Mouse (Mus musculus) R1 (cell line): Measurements from ENCODE around the gene Slamf7.
A peak's percentile ranks its signal among the peaks of the same experiment; 100 is the strongest.
"Not testable (repeated sequence)": the region's sequence is repeated elsewhere in the genome, so short reads cannot be mapped to it uniquely, and the experiment has no call there.

Experiments used
- DNase-seq: peaks from one replicate; pipeline ENCODE4 v3.0.0-alpha.2; 2018; ENCODE audit warnings: low read depth, low spot score

Gene Slamf7

DNA sequence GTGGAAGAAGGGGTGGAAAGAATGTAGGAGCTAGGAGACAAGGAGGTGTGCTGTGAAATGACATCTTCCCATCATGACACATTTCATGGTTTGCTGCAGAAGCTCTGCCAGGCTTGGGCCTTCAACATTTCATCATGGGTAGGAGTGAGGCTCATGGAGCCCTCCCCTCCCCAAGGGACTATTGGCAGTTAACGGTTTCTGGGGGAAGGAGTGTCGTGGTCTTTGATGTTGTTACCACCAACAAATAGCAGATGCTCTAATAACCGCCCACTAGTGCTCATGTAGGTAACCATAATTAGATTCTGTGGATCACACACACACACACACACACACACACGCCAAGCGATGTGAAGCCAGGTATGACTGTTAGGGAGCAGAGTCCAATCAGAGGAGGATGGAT is at the start of gene Slamf7:
Slamf7 (minus strand) TSS at position 302 of the 400 bp plus-strand sequence.
- no peak for DNase-seq

DNA sequence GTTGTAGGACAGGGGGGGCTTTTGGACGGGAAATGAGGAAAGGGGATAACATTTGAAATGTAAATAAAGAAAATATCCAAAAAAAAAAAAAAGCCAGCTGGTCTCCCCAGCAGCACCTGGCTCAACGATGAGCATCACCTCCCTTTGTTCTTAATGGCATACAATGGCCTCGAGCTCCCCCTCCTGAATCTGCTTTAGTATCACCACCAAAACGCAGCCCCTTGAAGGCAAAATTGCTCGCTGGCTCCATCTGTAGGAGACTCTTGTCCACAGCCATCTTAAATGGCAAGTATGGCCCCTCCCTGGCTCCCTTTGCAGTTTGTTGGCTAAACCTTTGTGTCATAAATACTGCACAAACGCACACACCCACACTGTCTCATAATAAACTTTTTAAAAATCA is 46.1 kb upstream of the Slamf7 start:
- DNase-seq = peak; percentile 80

DNA sequence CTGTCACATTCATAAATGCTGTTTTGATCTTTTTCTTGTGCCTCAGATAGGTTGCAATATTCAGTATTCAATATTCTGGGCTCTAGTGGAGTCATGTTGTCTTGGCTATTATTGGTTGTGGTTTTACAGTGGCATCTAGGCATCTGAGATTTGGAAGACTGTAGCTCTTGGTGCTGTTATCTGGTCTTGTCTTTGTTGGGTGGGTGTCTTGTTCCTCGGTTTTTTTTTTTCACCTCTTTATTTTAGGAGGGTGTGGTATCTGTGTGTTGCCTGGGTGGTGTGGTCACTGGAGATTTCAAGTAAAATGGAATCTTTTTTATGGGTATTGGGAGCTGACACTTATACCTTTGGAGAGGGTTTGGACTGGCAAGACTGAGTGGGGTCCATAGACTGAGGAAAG is 41.1 kb upstream of the Slamf7 start:
- DNase-seq = no peak

DNA sequence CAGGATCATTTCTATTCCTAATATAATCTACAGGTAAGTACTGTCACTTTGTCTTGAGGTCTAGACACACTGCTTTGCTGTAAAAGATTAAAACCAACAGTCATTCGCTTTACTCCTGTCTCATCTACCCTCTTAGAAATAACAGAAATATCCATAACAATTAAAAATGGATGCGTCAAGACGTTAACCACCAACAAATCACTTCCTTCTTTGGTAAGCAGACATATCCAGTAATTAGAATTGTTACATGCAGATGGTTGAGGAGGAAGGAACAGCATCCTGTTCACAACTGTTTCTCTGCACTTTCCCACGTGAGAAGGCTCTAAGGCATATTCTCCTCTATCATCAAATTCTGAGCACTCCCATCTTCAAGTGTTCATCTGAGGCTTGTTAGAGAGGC is 34.5 kb upstream of the Slamf7 start:
- DNase-seq = no peak

DNA sequence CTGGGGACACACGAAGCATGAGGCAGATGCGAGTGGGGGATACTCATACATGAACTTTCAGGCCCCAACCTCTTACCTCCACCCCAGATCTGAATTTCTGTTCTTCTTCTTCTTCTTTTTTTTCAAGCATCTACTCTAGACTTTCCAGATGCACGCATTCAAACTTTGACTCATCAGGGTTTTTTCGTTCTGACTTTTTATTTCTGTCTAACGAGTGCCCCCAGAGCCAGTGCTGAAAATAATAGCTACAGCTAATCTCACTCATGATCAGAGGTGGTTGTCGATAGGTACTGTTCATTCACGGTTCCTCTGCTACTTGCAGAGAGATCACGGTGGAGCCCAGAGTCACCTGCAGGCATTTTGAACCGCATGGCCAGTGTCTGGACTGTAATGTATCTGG is 32.1 kb upstream of the Slamf7 start:
- no peak for DNase-seq

DNA sequence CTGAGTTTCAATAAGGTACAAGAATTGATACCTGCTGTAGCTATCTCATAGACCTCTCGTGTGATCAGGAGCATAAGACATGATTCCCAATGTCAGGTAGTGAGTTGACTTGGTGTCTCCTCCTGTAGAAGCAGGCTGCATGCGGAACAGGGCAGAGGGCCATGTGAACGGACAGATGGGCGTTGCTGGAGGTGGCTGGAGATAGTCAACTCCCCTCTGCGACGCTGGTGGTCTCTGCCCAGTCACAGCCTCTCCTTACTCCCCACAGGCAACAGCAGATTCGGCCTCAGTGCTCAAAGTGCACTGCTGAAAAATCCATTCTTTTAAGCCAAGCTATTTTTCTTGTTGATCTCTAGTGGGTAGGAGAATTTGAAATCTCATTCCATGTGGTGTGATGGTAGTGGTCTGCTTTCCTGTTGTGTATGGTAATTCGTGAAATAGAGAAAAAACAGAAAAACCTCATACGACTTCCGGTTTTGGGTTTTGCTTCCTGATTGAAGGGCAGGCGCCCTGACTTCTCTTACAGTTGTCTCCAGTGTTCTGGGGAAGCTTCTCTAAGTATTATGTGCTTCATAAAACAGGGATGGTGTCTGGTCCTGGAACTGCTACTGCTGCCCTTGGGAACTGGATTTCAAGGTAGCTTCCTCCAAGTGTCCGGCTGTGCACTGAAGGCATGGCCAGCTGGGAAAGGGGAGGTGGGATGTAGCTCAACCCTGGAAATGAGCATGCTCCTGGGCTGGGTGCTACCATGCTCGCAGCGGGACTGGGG is 28.9 kb upstream of the Slamf7 start, which contains the start of gene Cd48:
Cd48 (plus strand) TSS at position 479 of the 769 bp plus-strand sequence.
- no peak for DNase-seq

DNA sequence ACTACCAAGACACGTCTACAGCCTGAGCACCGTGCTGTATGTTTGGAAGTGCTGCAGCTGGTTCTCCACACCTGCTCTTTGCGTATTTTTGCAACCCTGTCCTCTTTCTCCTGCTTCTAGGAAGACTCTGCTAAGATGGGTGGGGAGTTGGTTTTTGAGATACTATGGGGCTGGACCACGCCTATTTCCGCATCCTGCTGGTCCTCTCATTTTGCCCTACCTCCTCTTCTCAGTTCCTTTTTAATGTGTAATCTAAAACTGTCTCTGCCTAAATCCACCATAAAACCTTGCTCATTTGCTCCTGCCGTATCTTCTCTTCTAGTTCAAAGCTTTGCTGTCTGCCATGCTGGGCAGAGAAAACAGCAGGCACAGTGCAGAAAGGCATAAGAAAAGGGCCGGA is 28.2 kb upstream of the Slamf7 start:
- no peak for DNase-seq

DNA sequence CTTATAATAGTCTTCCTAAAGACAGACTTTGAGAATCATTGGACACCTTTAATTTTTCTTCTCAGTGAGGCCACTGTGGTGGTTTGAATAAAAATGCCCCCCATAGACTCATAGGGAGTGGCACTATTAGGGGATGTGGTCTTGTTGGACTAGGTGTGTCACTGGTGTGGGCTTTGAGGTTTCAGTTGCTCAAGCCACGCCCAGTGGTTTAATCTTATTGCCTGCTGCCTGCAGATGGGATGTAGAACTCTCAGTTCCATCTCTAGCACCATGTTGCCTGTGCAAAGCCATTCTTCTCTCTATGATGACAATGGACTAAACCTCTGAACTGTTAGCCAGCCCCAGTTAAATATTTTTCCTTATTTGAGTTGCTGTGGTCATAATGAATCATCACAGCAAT is 24.9 kb upstream of the Slamf7 start:
- no peak for DNase-seq

DNA sequence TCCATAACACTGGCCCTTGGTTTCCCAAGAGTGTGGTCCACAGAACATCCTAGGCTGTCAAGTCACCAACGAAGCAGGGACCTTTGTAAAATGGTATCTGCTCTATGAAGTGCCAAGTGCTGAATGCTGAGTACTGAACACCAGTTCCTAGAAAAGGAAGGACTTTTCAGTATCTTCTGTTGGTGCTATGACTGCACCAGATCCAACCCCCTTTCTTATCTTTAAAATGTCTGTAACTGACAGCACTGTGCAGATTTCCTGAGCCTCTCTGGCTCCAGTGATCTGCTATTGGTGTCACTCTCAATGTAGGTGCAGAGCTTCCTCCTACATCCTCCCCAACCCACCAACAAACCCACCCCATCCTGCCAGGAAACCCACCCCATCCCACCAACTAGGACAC is 21.6 kb upstream of the Slamf7 start:
- no peak for DNase-seq

DNA sequence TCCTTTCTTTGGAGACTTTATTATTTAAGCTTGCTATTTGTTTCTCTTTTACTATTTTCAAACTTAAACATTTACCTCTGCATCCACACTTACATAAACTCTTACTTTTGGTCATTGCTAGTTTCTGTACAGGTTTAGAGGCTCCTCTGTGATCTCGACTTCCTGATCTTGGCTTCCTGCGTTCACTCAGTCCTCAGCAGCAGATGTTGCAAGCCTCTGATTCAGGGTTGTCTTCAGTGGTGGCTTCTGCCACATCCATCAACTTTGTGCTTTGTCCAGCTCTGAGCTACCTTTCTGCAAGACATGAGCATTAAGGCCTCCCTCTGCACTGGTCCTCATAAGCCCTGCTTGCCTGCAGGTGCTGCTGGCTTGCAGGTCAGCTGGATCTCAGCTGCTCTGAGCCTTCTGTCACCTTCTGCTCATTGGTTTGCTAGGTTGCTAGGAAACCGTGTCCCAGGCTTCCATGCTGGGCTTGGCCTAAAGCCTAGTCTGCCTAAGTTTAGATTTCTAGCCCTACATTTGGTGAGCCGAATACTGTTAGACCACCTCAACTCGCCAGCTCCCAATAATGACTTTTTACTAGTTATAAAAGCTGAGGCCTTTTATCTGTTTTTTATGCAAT is 20.1 kb upstream of the Slamf7 start:
- no peak for DNase-seq

DNA sequence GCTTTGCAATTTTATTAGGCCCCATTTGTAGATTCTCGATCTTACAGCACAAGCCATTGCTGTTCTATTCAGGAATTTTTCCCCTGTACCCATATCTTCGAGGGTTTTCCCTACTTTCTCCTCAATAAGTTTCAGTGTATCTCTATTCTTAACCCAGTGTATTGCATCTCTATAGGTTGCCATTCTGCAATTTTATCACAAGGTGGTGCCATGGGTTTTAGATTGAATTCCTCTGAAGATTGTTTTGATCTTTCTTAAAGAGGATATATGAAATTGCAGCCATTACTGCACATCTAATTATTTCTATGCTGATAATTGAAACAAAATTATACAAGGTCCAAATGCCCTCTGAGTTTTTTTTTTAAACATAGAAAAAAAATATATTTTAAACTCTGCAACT is 19.6 kb upstream of the Slamf7 start:
- DNase-seq = not testable (repeated sequence)

DNA sequence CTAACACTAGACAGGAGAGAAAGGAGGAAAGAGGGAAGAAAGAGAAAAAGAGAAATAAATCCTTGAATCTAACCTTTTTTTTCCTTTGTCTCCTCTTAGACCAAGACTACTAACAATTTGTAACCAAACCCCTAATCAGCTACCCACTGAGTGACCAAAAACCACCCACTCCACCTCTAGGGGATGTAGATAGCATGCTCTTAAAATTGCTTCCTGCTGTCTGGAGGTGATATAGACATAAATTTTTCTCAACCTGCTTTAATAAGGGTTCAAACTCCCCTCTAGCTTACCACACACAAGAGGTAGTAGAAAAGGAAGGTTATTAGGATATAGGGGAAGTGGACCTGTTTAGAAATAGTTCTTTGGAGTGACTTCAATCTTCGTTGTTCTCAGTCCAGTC is 14.3 kb upstream of the Slamf7 start:
- DNase-seq = no peak

DNA sequence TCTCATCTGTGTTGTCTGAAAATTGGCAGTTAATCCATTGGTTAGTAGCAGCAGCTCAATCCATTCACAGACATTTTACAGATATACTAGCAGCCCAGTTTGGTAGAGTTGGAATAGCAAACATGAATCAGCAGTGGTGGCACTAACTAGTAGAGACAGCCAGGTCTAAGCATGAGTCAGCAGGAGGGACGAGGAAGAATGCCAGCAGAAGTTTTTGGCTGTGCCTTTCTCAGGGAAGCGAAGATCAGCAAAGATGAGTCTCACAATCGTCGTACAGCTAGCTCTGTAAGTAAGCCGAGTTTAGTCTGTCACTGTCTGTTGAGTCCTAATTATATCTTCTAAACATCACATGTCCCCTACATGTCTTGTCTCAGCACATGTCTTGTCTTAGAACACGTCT is 13.5 kb upstream of the Slamf7 start:
- no peak for DNase-seq

DNA sequence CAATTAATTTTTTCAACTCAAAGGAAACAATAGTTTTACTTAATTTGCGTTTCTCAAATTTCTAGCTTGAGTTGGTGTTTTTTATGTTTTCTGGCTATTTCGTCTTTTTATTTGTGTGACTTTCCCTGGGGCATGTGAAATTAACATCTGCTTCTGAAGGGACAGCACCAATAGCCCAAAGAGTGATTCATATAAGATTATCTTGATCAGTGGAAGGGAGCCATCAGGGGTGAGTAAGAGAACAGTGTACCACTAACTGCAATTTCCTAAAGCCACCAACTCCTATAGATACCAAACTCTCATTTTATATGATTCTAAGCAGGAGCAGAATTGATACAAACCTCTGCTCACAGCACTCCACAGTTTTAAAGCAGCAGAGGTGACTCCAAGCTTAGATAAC is 10.9 kb upstream of the Slamf7 start:
- DNase-seq = no peak

DNA sequence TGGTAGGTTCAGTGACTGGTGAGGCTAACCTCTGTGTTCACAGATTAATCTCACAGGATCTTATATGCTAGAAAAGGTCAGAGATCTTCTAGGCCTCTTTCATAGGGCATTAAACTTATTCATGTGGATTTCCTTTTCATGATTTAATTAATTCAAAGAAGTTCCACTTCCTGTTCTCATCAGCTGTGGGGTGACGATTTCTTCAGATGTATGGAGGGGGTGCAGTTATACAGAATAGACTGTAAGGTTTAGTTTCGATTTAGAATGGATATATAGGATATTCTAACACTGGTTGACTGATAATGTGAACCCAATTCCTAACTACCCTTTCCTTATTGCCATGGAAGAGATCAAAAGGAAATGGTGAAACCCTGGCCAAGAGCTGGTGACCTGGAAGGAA is 8.6 kb upstream of the Slamf7 start:
- DNase-seq = no peak

DNA sequence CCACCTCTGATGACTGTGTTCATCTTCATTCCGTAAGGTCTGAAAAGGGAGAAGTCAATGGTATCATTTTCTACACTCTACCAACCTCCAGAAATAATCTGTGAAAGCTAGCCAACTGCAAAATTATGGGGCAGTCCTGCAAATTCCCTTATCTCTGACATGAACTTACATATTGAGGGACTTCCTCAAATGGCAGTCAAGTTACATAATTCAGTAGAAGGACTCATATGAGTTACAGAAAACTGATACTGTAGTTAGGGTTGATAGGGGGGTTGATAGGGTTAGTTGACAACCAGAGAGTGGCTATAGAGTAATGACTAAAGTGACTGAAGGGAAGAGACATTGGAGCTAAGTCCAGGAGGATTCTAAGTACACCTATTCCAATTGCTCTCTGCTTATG is 7.6 kb upstream of the Slamf7 start:
- DNase-seq = no peak

DNA sequence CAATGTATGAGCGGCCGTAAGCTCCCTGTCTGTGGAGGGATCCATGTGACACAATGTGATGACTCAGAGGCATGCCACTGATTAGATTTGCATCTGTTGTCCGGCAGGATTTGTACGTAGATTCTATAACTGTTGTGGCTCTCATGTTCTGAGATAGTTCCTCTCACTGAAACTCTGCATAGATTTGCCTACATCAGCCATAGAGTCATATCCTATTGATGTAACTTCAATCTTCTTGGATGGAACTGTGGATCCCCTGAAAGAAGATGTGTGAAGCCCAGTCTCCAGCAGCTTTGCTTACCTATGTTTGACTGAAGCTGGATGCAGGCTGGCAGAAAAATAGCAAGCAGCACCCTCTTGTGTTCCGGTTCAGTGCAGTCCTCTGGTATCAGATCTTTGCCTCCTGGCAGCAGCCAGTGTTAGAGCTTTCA is 5.7 kb upstream of the Slamf7 start:
- no peak for DNase-seq

DNA sequence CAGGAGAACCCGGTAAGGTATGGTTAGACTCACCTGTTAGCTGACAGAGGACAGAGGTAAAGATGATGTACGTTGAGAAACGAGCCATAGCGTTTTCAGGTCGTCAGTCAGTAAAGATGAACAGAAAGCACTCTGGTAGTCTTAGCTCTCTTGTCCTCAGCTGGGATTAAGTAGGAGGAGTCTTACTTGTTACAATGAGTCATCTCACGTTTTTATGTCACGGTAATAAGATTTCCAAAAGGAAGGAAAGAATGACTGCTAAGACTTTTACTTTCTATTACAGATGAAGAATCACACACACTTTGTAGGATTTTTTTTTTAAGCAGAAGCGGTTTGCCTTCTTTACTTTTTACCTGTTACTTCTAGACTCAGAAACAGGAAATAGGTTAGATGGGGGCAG is 4.0 kb downstream of the Slamf7 start:
- no peak for DNase-seq

DNA sequence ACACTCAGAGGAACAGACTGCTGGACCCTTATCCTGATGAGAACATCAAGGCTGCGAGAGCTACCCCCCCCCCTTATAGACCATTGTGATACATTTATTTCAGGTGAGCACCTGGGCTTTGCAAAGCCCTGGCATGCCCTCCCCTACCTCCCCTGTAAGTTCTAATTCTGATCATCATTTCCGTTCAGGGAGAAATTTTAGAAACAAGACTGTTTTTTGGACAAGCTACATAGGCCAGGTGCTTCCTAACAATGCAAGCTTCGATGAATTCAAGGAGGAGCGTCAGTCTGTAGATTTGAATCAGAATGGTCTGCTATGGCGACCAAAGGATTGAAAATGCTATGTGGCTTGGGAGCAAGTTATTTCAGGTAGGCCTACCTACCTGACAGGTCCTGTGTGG is 5.1 kb downstream of the Slamf7 start:
- DNase-seq = no peak

DNA sequence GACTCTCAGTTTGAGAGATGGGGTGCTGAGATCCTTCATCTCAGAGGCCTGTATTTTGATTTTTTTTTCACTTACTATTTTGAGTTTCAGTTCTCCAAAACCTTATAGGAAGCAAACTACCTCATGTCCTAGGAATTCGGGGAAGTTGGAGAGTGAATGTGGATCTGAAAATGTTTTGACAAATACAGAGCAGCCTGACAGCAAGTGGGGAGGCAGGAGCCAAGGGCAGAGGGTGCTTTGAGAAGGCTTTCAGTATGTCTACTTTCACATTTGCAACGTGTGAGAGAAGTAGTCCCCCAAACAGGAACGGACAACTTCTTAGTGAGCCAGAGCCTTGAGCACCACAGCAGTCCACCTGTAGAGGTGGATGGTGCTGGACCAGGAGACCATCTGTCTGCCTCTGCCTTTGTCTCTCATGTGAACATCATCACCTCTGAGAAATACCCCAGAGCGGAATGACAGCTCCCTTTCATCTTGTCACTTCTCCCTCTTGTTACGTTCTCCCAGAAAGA is 6.3 kb downstream of the Slamf7 start:
- no peak for DNase-seq

DNA sequence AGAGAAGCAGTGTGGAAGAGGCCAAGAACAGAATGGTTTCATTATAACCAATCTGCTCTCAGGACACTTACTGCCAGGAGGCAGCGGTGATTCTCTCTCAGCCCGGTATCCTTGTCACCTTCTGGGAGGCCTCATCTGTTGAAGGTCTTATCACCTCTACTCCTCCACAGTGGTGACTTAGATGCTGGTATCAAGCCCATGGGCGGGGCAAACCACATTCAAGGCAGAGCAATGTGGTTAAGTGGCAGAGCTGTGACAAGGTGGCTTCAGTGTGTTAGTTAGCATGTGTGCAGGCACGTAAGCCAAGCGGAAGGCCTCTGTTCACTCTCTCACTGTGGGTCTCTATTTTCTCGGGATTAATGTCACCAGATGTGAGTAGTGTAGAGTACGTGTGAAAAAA is 9.2 kb downstream of the Slamf7 start:
- DNase-seq = no peak

DNA sequence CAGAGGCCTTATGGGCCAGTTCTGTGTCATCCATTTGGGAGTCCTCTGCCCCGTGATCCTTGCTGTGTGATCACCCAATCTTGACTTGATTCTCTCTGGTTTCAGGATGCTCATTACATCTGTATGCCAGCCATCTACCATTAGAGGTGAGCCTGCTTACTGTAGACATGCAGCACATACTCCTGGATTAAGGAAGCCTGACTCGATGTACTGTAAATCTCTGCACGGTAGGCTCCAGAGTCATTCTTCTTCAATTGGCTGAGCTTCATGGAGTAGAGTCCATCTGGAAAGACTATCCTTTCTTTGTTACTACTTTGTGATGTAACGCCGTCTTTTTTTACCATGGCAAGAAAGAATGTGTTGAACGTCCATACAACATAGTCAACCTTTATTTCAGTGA is 12.0 kb downstream of the Slamf7 start:
- no peak for DNase-seq

DNA sequence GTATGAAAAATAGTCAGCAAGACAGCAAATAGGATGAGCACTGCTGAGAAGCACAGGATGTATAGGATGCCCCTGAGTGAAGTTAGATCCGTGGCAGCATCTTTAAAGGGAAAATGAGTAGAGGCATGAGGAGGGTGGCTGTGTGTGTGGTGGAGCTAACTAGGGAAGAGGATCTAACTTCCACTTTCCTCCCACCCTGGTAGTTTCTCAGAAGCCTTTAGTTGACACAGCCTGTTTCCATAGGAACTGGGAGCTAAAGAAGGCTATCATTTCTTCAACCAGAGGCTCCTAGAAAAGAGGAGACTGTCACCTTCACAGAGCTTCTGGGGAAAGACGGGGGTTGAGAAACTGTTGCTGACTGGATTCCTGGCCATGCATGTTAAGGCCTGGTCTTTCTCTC is 14.1 kb downstream of the Slamf7 start:
- peak; percentile 27 for DNase-seq
